Mouse (Mus musculus) hindbrain, embryonic 13.5 days (tissue): ENCODE data around the gene Cox4i2. TPM values are rescaled to one million over a fixed set of nuclear protein-coding genes. Genes with fewer than 3 reads are reported as not detected.

Source experiments
- ATAC-seq: fragments of 200-750 bp; cut with Nextera tagmentation; 2 replicates; pipeline ENCODE4 v1.8.0; 2017; ENCODE audit warnings: moderate TSS enrichment; ENCODE audit not compliant: low FRiP score
- H3K27ac ChIP-seq: fragments of 300-500 bp; sonication (generic); 2 replicates; pipeline ENCODE4 v1.5.1; 2015; ENCODE audit warnings: inconsistent platforms, mild to moderate bottlenecking, moderate library complexity
- H3K27me3 ChIP-seq: fragments of 300-500 bp; sonication (generic); 2 replicates; pipeline ENCODE4 v1.6.1; 2015; ENCODE audit warnings: mild to moderate bottlenecking, inconsistent platforms
- H3K36me3 ChIP-seq: fragments of 300-500 bp; sonication (generic); 2 replicates; pipeline ENCODE4 v1.6.1; 2015; ENCODE audit warnings: mild to moderate bottlenecking, inconsistent platforms
- H3K4me1 ChIP-seq: fragments of 300-500 bp; sonication (generic); replicated peaks from 2 replicates; pipeline ENCODE4 v1.6.1; 2015; ENCODE audit warnings: inconsistent platforms
- H3K4me2 ChIP-seq: fragments of 300-500 bp; sonication (generic); 2 replicates; pipeline ENCODE4 v1.6.1; 2015; ENCODE audit warnings: inconsistent platforms, mild to moderate bottlenecking, moderate library complexity
- H3K4me3 ChIP-seq: fragments of 300-500 bp; sonication (generic); 2 replicates; pipeline ENCODE4 v1.5.1; 2015; ENCODE audit warnings: mild to moderate bottlenecking, inconsistent platforms
- H3K9ac ChIP-seq: fragments of 300-500 bp; sonication (generic); 2 replicates; pipeline ENCODE4 v1.6.1; 2015; ENCODE audit warnings: mild to moderate bottlenecking, inconsistent platforms
- H3K9me3 ChIP-seq: fragments of 300-500 bp; sonication (generic); 2 replicates; pipeline ENCODE4 v1.6.1; 2016; ENCODE audit warnings: inconsistent platforms
- WGBS: fragments of 180-500 bp; shearing (Covaris S2); methylation state at CpG from one replicate; pipeline ENCODE4 v1.1.7; 2015; 5-methylcytosine and 5-hydroxymethylcytosine counted together
- polyA plus RNA-seq: library from polyadenylated mRNA; unstranded; fragments of >200 nt; fragmentation: Nextera tagmentation; extraction: Ambion mirVana; gene quantifications from 2 replicates; pipeline ENCODE4 v1.2.1, GENCODE M21; 2015

The Cox4i2 gene
- polyA plus RNA-seq: 4.6 and 5.4 TPM in 2 replicates

GRCm38 (mm10) chr2:152753944-152754711, at the start of gene Cox4i2:
TSS of gene Cox4i2 (plus strand) at chr2:152754173.
- H3K4me3 ChIP-seq: peak within 1 kb of the TSS; percentile 21
- peak within 1 kb of the TSS; percentile 52 for H3K4me2 ChIP-seq
- H3K4me1 ChIP-seq: peaks cover 32% of the 10 kb centered on the region
- no peak within 1 kb of the TSS for H3K27ac ChIP-seq
- no peaks in the 10 kb centered on the region for H3K36me3 ChIP-seq
- peaks cover 19% of the 10 kb centered on the region for H3K27me3 ChIP-seq
- H3K9ac ChIP-seq: peak within 1 kb of the TSS; percentile 58
- no peak for ATAC-seq
- WGBS: 2% methylated on average over 30 of the region's 30 CpGs
- H3K9me3 ChIP-seq: no peaks in the 10 kb centered on the region

- peaks cover 36% of the 10 kb centered on the region for H3K4me1 ChIP-seq
- peaks cover 75% of the 10 kb centered on the region for H3K36me3 ChIP-seq
- peak overlapping the region; percentile 55 for H3K27ac ChIP-seq
- no peaks in the 10 kb centered on the region for H3K9me3 ChIP-seq
- no peaks in the 10 kb centered on the region for H3K27me3 ChIP-seq
- ATAC-seq: no peak
- H3K4me3 ChIP-seq: no peak overlapping the region
- 79% methylated on average over 5 of the region's 5 CpGs for WGBS
- H3K4me2 ChIP-seq: no peak overlapping the region
- peak overlapping the region; percentile 25; the same call in 1 of the 2 replicates for H3K9ac ChIP-seq
Observed at GRCm38 (mm10) chr2:152704256-152704605, 49.7 kb upstream of the Cox4i2 start.

DNA sequence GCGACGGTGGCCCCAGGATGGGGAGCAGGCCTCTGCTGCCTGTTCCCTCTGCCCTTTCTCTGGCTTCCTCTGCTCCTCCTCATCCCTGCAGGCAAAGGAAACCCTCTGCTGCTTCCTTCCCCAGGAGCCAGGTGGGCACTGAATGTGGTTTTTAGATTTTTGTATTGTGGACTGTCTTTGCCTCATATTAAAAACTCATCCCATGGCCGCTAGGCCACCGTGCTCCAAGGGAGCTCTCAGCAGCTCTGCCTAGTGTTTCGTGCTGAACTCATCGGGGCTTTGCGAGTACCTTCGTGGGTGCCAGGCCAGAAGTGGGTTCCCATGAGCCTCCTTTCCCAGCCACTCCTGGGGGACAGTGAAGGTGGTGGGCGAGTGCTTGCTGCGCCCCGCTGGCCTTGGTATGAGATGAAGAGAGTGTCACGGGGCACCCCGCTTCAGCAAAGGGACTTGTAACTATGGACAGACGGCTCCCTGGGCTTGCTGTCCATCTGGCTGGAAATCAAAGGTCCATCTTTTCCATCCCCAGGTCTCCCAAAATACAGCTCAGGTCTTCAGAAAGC, 49.1 kb upstream of the Cox4i2 start:
- no peak for ATAC-seq
- Histone ChIP-seq H3K9me3 (no peaks in the 10 kb centered on the region), H3K4me2 (no peak overlapping the region), H3K27ac (peak overlapping the region; percentile 92), H3K36me3 (peaks cover 68% of the 10 kb centered on the region), H3K9ac (peak overlapping the region; percentile 25; the same call in 1 of the 2 replicates), H3K4me3 (no peak overlapping the region), H3K4me1 (peaks cover 36% of the 10 kb centered on the region), H3K27me3 (no peaks in the 10 kb centered on the region)
- whole genome bisulfite sequencing: 92% methylated on average over 14 of the region's 14 CpGs

DNA sequence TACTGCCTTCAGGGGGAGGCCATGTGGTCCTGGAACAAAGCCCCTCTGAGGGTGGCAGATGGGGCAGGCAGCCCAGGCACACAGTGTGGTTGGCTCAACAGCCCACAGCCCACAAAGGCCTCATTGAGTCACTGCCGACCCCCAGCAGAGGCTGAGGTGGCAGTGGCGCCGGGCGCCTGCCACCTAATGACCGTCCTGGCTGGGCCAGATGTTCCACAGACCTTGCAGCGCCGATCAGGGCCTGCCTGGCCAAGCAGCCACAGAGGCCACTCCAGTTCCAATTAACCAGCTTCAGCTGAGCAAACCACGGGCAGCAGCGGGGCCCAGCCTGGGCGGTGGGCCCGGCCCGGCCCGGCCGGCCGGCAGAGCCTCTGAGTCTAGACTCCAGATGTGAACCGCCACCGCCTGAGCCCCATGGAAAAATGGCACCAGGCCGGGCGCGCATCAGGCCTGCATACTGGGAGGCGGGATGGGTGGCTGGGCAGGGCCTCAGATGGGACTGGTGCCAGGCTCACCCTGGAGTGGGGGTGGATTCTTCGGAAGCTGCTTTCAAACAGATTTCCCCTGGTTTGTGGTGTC, 47.9 kb upstream of the Cox4i2 start:
- Histone ChIP-seq H3K27me3 (no peaks in the 10 kb centered on the region), H3K4me2 (no peak overlapping the region), H3K4me1 (peaks cover 36% of the 10 kb centered on the region), H3K36me3 (peaks cover 56% of the 10 kb centered on the region), H3K9me3 (no peaks in the 10 kb centered on the region), H3K27ac (peak overlapping the region; percentile 92), H3K9ac (peak overlapping the region; percentile 49; the same call in 1 of the 2 replicates), H3K4me3 (no peak overlapping the region)
- WGBS: 42% methylated on average over 22 of the region's 22 CpGs
- peak; percentile 53 for ATAC-seq

GRCm38 (mm10) chr2:152707186-152707585, 46.8 kb upstream of the Cox4i2 start:
- Histone ChIP-seq H3K9me3 (no peaks in the 10 kb centered on the region), H3K4me2 (peak overlapping the region; percentile 61), H3K4me1 (peaks cover 36% of the 10 kb centered on the region), H3K27ac (peak overlapping the region; percentile 92), H3K9ac (peak overlapping the region; percentile 79), H3K36me3 (peaks cover 45% of the 10 kb centered on the region), H3K4me3 (peak overlapping the region; percentile 43), H3K27me3 (no peaks in the 10 kb centered on the region)
- no peak for ATAC-seq
- WGBS: 15% methylated on average over 7 of the region's 7 CpGs

- peak overlapping the region; percentile 43 for H3K4me3 ChIP-seq
- peak overlapping the region; percentile 61 for H3K4me2 ChIP-seq
- H3K27ac ChIP-seq: peak overlapping the region; percentile 92
- peaks cover 41% of the 10 kb centered on the region for H3K36me3 ChIP-seq
- ATAC-seq: peak; percentile 83
- peaks cover 36% of the 10 kb centered on the region for H3K4me1 ChIP-seq
- no peaks in the 10 kb centered on the region for H3K27me3 ChIP-seq
- WGBS: 3% methylated on average over 31 of the region's 31 CpGs
- H3K9ac ChIP-seq: peak overlapping the region; percentile 79
- H3K9me3 ChIP-seq: no peaks in the 10 kb centered on the region
Observed at GRCm38 (mm10) chr2:152707627-152708026, 46.3 kb upstream of the Cox4i2 start.

GRCm38 (mm10) chr2:152709066-152709465, 44.9 kb upstream of the Cox4i2 start:
- H3K9ac ChIP-seq: no peak overlapping the region
- H3K27ac ChIP-seq: no peak overlapping the region
- H3K27me3 ChIP-seq: no peaks in the 10 kb centered on the region
- peaks cover 27% of the 10 kb centered on the region for H3K36me3 ChIP-seq
- no peak for ATAC-seq
- no peak overlapping the region for H3K4me3 ChIP-seq
- H3K4me2 ChIP-seq: no peak overlapping the region
- H3K4me1 ChIP-seq: peaks cover 36% of the 10 kb centered on the region
- 91% methylated on average over 5 of the region's 5 CpGs for WGBS
- H3K9me3 ChIP-seq: no peaks in the 10 kb centered on the region

- WGBS: 51% methylated on average over 6 of the region's 6 CpGs
- Histone ChIP-seq H3K4me3 (no peak overlapping the region), H3K27me3 (no peaks in the 10 kb centered on the region), H3K36me3 (no peaks in the 10 kb centered on the region; the same call in 1 of the 2 replicates), H3K4me1 (peaks cover 24% of the 10 kb centered on the region), H3K9me3 (no peaks in the 10 kb centered on the region), H3K27ac (peak overlapping the region; percentile 70), H3K4me2 (no peak overlapping the region), H3K9ac (no peak overlapping the region)
- no peak for ATAC-seq
Observed at GRCm38 (mm10) chr2:152716241-152716772, 37.7 kb upstream of the Cox4i2 start.

- Histone ChIP-seq H3K9me3 (no peaks in the 10 kb centered on the region), H3K4me2 (no peak overlapping the region), H3K4me3 (no peak overlapping the region), H3K27me3 (no peaks in the 10 kb centered on the region), H3K4me1 (peaks cover 24% of the 10 kb centered on the region), H3K27ac (peak overlapping the region; percentile 70), H3K36me3 (no peaks in the 10 kb centered on the region; the same call in 1 of the 2 replicates), H3K9ac (0 out of 2 replicates have a peak overlapping the region, but pooled peaks have one; percentile 6)
- ATAC-seq: no peak
- WGBS: 25% methylated on average over 11 of the region's 11 CpGs
Observed at GRCm38 (mm10) chr2:152717652-152718051, 36.3 kb upstream of the Cox4i2 start.

DNA sequence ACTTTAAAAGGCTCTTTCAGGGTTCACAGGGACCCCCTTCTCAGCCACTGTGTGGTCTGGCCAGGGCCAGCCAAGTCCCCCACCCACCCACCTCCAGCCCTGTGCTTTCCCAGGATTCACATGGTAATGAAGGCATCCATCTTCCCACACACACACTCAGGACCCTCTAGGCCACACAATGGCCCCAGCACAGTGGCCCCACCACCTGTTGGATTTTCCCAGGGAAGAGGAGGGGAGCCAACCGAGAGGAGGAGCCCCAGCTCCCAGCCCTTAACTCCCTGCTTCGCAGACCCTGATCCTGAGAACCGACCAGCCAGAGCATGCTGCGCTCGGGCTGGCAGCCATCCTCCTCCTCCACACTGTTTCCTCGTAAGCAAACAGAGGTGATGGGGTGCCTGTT, 35.9 kb upstream of the Cox4i2 start:
- Histone ChIP-seq H3K9me3 (no peaks in the 10 kb centered on the region), H3K27me3 (no peaks in the 10 kb centered on the region), H3K4me1 (peaks cover 24% of the 10 kb centered on the region), H3K9ac (0 out of 2 replicates have a peak overlapping the region, but pooled peaks have one; percentile 6), H3K4me2 (no peak overlapping the region), H3K4me3 (no peak overlapping the region), H3K27ac (peak overlapping the region; percentile 70), H3K36me3 (no peaks in the 10 kb centered on the region; the same call in 1 of the 2 replicates)
- WGBS: 17% methylated on average over 6 of the region's 6 CpGs
- ATAC-seq: peak; percentile 88

DNA sequence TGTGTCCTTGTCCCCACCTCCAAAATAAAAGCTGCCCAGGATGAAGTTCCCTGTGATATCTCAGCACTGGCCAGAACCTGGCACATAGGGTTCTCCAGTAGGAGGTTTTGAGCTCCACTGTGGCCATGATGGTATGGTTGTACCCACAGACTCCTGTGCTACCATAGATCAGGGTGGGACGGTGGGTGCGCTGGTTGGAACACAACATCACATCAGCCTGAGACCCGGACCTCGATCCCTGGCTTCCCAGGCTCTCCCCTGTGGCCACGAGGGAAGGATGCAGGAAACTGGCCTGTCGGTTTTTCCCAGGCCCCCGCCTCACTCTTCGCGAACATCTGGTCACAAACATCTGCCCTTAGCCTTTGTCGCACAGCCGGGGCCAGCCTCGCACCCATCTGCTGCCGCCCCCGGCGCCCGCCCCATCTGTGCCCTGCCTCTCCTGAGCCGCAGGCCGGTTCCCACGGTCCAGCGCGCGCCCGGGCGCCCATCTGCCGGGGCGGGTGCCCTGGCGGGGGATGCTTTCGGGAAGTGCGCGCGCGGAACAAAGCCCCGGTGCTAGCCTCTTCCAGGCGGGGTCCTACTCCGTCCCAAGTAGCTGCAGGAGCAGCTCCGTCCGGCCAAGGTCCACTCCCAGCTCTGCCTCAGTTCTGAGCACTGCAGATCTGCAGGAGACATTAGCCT, 30.2 kb upstream of the Cox4i2 start:
- Histone ChIP-seq H3K36me3 (no peaks in the 10 kb centered on the region), H3K9ac (peak overlapping the region; percentile 70), H3K27ac (peak overlapping the region; percentile 55; the same call in 1 of the 2 replicates), H3K27me3 (no peaks in the 10 kb centered on the region), H3K4me2 (peak overlapping the region; percentile 54), H3K9me3 (no peaks in the 10 kb centered on the region), H3K4me3 (peak overlapping the region; percentile 35), H3K4me1 (peaks cover 31% of the 10 kb centered on the region)
- WGBS: 2% methylated on average over 36 of the region's 37 CpGs
- ATAC-seq: peak; percentile 71
